ENCODE assay signal across 8 mouse cellular contexts in the genomic region with DNA sequence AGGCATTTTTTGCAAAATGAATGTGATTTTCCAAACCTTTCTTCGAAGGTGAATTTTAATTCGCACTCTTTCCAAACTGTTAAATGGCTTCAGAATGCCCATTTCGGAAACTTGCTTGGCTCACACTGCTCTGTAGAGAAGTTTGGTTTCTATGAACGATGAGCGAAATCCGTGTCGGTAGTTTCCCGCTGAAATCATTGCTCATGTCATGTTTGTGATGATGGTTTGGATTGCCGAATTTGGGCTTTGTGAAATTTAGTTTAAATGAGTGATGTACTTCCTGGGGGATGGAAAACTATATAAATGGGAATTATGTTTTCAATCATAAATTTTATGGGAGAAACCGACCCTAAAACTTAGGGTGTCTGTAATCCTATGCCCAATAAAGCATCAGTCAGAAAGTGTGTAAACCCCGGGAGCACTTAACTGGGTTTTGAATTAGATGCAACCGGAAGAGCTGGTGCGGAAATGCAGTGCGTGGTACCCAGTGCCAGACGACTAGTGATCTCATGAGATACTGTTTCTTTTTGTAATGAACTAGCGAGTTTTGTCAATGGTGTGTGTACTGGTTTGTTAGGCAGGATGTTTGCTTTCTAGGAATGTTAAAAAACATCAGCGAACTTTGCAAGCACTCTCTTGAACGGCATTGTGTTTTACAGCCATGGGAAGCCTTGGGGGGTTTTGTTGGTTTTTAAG. TPM values are rescaled to one million over a fixed set of nuclear protein-coding genes. Genes with fewer than 3 reads are reported as not detected.
DNase-seq lines count a peak whose midpoint lies in the region; ATAC-seq lines count a peak whose summit lies in the region.

No protein-coding gene starts in this region.

- peaks cover 35% of the 10 kb centered on the region for H3K36me3 ChIP-seq in heart, embryonic 12.5 days
- H3K36me3 ChIP-seq in forebrain, embryonic 16.5 days (ENCODE audit: control insufficient read depth, insufficient read depth): peaks cover 11% of the 10 kb centered on the region
- H3K36me3 ChIP-seq in liver, embryonic 16.5 days (ENCODE audit: control insufficient read depth, insufficient read depth): peaks cover 15% of the 10 kb centered on the region

- peak overlapping the region; percentile 94 for H3K4me3 ChIP-seq in heart, embryonic 12.5 days
- H3K4me3 ChIP-seq in forebrain, embryonic 16.5 days (replicated peaks; ENCODE audit: low read length): peak overlapping the region; percentile 83
- H3K4me3 ChIP-seq in liver, embryonic 16.5 days (ENCODE audit: low read depth, low read length): peak overlapping the region; percentile 95

- peak overlapping the region; percentile 98 for H3K9ac ChIP-seq in heart, embryonic 12.5 days
- H3K9ac ChIP-seq in forebrain, embryonic 16.5 days (replicated peaks; ENCODE audit: low read depth, low read length): peak overlapping the region; percentile 79
- peak overlapping the region; percentile 98 for H3K9ac ChIP-seq in liver, embryonic 16.5 days (ENCODE audit: low read depth, low read length)

- no peak for ATAC-seq in heart, embryonic 12.5 days (ENCODE audit: insufficient number of reproducible peaks, low FRiP score)
- ATAC-seq in forebrain, embryonic 16.5 days: no peak
- no peak for ATAC-seq in liver, embryonic 16.5 days (ENCODE audit: low read depth)

- WGBS in heart, embryonic 12.5 days: 3% methylated on average over 18 of the region's 18 CpGs
- WGBS in forebrain, embryonic 16.5 days: under 1% methylated on average over 18 of the region's 18 CpGs
- WGBS in liver, embryonic 16.5 days (ENCODE audit: insufficient replicate concordance): 2% methylated on average over 18 of the region's 18 CpGs

- DNase-seq in heart, postnatal 14 days: no peak
- DNase-seq in MEL-GATA-1-ER (ENCODE audit: extremely low read depth, low read depth): peak; percentile 38
- peak; percentile 24 for DNase-seq in thymus, postnatal 4 days
- DNase-seq in gastrocnemius, postnatal 10 days: no peak
- DNase-seq in kidney, adult 9 months: no peak

- intact Hi-C loops in heart, postnatal 14 days (cut with DNase I): loop anchor here (5.0 kb wide), 1 partner anchor 161 kb away; no protein-coding TSS in a partner anchor

- peak overlapping the region; percentile 100 for H3K27ac ChIP-seq in heart, embryonic 12.5 days (ENCODE audit: poor library complexity, severe bottlenecking)
- peak overlapping the region; percentile 96 for H3K27ac ChIP-seq in forebrain, embryonic 16.5 days (ENCODE audit: low read length)
- peak overlapping the region; percentile 95 for H3K27ac ChIP-seq in liver, embryonic 16.5 days (ENCODE audit: low read length)

- H3K27me3 ChIP-seq in heart, embryonic 12.5 days (replicated peaks): no peaks in the 10 kb centered on the region
- H3K27me3 ChIP-seq in forebrain, embryonic 16.5 days (replicated peaks; ENCODE audit: control insufficient read depth, insufficient read depth, low read length): no peaks in the 10 kb centered on the region
- H3K27me3 ChIP-seq in liver, embryonic 16.5 days (ENCODE audit: control insufficient read depth, insufficient read depth, low read depth, low read length): no peaks in the 10 kb centered on the region

- no peaks in the 10 kb centered on the region for H3K9me3 ChIP-seq in heart, embryonic 12.5 days (replicated peaks)
- no peaks in the 10 kb centered on the region for H3K9me3 ChIP-seq in forebrain, embryonic 16.5 days (ENCODE audit: control insufficient read depth, low read length)
- H3K9me3 ChIP-seq in liver, embryonic 16.5 days (replicated peaks; ENCODE audit: control insufficient read depth, low read length): no peaks in the 10 kb centered on the region

- peak overlapping the region; percentile 93 for H3K4me2 ChIP-seq in heart, embryonic 12.5 days
- peak overlapping the region; percentile 86 for H3K4me2 ChIP-seq in forebrain, embryonic 16.5 days (ENCODE audit: low read length)
- H3K4me2 ChIP-seq in liver, embryonic 16.5 days (ENCODE audit: low read depth, low read length): peak overlapping the region; percentile 92

- peaks cover 20% of the 10 kb centered on the region for H3K4me1 ChIP-seq in heart, embryonic 12.5 days (replicated peaks)
- peaks cover 20% of the 10 kb centered on the region for H3K4me1 ChIP-seq in forebrain, embryonic 16.5 days (replicated peaks; ENCODE audit: control insufficient read depth, insufficient read depth, low read length)
- H3K4me1 ChIP-seq in liver, embryonic 16.5 days (ENCODE audit: control insufficient read depth, low read depth, low read length): peaks cover 21% of the 10 kb centered on the region

RNA-seq across cellular contexts. Expression of a gene that starts 1.8 kb away (rescaled TPM):
- 58.4 and 61.0 TPM in 2 replicates for polyA plus RNA-seq in heart, embryonic 12.5 days (2016; fragmentation: Nextera tagmentation; extraction: Ambion mirVana)
- 10 to 100 TPM; 18.8 to 19.3 TPM for total RNA-seq in heart, postnatal 14 days (2021)
- polyA plus RNA-seq in forebrain, embryonic 16.5 days (2015; fragmentation: Nextera tagmentation; extraction: Ambion mirVana): 77.4 and 85.6 TPM in 2 replicates
- 22.7 and 24.5 TPM in 2 replicates for polyA plus RNA-seq in liver, embryonic 16.5 days (2015; fragmentation: Nextera tagmentation; extraction: Ambion mirVana)
- total RNA-seq in gastrocnemius, postnatal 10 days (2021): 10 to 100 TPM; 24.0 to 29.2 TPM

RNA-seq across cellular contexts. Expression of a gene that starts 35.7 kb away (rescaled TPM):
- 132 and 140 TPM in 2 replicates for polyA plus RNA-seq in heart, embryonic 12.5 days (2016; fragmentation: Nextera tagmentation; extraction: Ambion mirVana)
- 100 to 1,000 TPM; 532 to 534 TPM for total RNA-seq in heart, postnatal 14 days (2021)
- 47.6 and 58.1 TPM in 2 replicates for polyA plus RNA-seq in forebrain, embryonic 16.5 days (2015; fragmentation: Nextera tagmentation; extraction: Ambion mirVana)
- 126 and 134 TPM in 2 replicates for polyA plus RNA-seq in liver, embryonic 16.5 days (2015; fragmentation: Nextera tagmentation; extraction: Ambion mirVana)
- total RNA-seq in gastrocnemius, postnatal 10 days (2021): 10 to 100 TPM; 71.6 to 83.9 TPM

Comparison
In these comparisons a context has a peak if more than half of its experiments do, and no peak if none do; other contexts are left out.
1. DNase-seq: peak in MEL-GATA-1-ER (single experiment) and thymus, postnatal 4 days (single experiment); none in heart, postnatal 14 days (0 of 2), gastrocnemius, postnatal 10 days (single experiment) and kidney, adult 9 months (single experiment).
2. Peak in every context shown above with its lines, with median percentiles within 50 percentile points of each other: H3K27ac ChIP-seq, H3K4me2 ChIP-seq, H3K4me3 ChIP-seq and H3K9ac ChIP-seq.